Mouse (Mus musculus): ENCODE results near the gene Helq.

Gene Helq

DNA sequence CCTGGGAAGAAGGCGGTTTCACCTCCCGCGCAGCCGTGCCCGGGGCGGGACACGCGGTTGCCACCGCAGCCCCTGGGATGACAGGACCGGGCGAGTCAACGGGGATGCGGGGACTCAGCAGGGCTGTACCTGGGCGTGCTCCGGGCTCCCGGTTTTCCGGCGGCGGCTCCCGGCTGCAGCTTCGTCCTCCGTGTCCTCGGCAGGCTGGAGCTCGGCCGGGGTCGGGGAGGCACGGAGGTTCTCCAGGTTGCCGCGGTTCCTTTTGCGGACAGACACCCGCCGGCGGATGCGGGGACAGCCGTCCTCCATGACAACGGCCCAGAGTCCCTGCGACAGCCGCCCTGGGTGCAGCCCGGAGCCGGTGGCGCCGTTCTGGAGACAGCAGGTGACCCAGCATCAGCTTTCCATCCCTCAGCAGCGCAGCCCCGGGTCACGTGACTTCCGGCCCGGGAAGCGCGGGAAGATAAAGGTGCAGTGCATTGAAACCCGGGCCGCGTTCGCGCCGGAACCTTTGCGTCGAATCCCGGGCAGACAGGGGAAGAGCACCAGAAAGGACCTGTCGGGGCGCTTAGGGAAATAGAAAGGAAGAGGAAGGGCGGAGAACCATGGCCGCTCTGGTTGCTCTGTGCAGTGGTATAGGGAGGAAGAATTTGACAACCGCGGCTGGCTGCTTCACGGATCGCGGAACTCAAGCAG, at the start of gene Helq, which contains the start of gene Mrps18c:
Helq (minus strand) TSS at position 434 of the 696 bp plus-strand sequence.
Mrps18c (plus strand) TSS at position 463 of the 696 bp plus-strand sequence.
- peak; percentile 92 for DNase-seq (ENCODE audit: low read depth, low spot score)

DNA sequence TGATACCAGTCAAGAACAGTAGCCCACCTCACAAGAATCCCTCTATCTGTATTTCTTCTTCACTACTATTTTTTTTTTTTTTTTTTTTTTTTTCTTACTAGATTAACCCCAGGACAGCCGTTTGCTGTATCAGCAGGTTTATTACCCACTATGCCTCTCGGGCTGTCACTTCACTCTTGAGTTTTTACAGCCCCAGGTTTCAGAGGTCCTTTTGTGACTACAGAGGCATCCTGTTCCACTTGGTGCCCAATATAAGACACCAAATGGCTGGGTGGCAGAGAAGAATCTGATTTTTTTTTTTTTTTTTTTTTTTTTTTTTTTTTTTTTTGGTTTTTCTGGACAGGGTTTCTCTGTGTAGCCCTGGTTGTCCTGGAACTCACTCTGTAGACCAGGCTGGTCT, 48.7 kb upstream of the Helq start:
- no peak for DNase-seq (ENCODE audit: low read depth, low spot score)

DNA sequence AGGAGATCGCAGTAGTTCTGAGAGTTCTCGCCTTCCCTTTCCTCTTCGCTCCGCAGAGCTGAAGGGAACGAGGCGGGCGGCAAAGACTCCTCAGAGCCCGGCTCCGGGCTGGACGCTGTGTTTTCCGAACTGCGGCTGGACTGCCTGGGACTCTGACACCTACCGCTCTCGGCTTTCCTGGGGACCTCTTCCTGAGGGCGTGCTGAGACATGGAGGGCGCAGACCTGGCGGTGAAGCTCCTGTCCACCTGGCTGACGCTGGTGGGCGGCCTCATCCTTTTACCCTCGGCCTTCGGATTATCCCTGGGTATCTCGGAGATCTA, 48.2 kb upstream of the Helq start:
- no peak for DNase-seq (ENCODE audit: low read depth, low spot score)

DNA sequence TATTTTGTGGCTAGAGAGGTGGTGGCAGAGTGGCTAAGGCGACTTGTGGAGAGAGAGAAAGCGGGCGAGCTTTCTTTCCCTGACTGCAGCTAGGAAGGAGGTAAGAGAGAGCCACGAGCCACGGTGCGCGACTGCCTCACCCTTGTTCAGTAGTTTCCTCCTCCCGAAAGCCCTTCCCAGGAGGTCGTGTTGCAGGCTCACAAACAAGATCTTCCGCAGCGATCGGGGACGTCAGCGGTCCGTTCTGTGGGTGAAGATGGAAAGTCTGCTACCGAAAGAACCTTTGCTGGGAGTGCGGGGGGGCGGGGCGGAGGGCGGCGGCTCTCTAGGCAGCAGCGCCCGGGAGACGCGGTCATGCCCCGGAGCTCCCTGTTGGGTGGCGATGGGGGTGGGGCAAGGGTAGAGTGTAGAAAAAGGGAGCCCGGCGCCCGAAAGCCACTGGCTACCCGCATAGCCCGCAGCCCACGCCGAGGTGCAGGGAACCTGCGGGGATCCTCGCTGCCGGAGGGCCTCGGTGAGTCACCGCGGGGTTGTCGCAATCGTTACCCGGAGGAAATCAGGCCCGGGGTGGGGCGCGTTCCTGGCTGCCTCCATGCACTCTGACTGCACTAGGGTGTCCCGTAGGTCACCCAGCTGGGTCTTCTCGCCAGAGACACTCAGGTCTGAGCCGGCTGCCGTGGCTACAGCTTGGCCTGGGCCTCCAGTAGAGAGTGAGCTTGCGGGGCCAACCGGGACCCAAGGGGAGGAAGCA, 47.6 kb upstream of the Helq start:
- DNase-seq (ENCODE audit: low read depth, low spot score) = peak; percentile 77

DNA sequence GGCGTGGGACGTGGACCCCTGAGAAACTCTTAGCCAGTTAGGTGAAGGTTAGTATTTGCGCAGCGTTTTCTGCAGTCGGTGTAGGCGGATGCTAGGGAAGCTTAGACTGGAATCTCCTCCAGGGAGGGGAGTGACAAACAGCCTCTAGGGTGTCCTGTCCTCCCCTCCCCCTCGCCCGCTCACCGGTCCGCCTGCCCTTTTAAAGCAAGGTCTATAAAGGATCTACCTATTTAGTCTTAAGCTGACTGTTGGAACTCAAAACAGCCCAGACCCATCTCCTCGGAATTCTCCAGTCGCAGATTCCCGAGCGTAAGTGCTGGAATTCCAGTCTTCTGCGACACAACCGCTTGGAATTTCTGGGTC, 47.1 kb upstream of the Helq start, which contains the start of gene Gpat3:
Gpat3 (plus strand) TSS at position 229 of the 363 bp plus-strand sequence.
- peak; percentile 14 for DNase-seq (ENCODE audit: low read depth, low spot score)

DNA sequence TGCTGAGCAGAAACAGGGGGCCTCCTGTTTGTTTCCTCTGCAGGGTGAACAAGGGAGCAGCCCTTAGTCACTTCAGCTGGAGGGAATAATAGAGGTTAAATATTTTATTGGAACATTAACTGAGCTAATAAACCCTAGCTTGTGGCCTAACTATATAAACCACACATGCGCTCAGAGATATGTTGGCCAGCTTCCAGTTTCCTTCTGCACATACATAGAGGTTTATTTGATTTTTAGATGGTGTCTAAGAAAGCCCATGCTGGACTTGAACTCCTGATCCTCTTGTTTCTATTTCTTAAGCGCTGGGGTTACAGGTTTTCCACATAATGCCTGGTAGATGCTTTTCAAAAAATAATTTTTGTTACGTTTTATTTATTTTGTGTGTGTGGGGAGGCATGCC, 46.1 kb upstream of the Helq start:
- DNase-seq (ENCODE audit: low read depth, low spot score) = no peak

DNA sequence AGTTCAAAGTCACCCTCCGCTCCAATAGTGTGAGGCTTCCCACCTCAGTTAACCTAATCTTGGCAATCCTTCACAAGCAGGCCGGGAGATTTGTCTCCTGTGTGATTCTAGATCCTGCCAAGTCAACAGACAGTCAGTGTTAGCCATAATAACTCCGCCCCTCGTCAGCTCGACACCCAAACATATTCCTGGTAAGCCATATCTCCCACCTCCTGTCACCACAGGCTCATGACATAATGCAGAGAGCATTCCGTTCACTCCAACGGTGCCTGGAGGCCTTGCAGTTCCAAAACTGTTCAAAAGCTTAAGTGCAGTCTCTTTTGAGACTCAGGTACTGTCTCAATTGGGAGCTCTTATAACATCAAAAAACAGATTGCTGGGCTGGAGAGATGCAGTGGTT, 39.5 kb upstream of the Helq start:
- DNase-seq (ENCODE audit: low read depth, low spot score) = no peak

DNA sequence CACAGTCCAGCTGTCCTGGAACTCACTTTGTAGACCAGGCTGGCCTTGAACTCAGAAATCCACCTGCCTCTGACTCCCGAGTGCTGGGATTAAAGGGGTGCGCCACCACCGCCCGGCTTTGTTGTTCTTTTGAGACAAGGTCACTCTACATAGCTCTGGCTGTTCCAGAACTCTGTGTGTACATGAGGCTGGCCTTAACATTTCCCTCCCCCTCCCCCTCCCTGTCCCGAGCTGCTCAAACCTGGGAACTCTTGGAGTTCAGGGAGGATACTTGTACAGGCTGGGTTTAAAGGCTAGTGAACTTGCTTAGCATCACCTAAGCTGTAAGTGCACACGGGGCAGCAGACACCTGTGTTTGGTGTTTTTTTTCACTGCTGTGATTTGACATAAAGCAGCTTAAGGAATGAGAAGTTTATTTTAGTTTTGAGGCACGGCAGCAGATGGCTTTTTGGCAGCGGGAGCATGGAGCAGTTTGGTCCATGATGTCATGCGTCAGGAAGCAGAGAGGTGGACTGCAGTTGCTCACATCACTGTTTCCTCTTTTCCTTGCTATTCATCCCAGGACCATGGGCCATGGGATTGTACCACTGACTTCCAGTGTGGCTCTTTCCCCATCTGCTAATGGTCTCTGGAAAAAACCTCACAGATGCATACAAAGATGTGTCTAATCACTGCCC, 37.6 kb upstream of the Helq start:
- DNase-seq (ENCODE audit: low read depth, low spot score) = no peak

DNA sequence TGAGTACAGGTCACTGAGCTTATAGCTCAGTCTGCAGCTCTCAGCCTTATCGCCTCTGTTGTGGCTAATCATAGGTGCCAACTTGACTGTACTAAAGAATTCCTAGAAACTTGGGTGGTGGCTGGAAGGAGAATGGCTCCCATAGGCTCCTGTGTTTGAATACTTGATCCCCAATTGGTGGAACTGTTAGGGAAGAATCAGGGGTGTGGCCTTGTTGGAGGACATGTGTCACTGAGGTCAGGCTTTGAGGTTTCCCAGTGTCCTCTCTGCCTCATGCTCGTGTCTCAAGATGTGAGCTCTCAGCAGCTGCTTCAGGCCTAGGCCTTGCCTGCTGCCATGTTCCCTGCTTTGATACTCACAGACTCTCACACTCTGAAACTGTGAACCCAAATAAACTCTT, 35.4 kb upstream of the Helq start:
- no peak for DNase-seq (ENCODE audit: low read depth, low spot score)

DNA sequence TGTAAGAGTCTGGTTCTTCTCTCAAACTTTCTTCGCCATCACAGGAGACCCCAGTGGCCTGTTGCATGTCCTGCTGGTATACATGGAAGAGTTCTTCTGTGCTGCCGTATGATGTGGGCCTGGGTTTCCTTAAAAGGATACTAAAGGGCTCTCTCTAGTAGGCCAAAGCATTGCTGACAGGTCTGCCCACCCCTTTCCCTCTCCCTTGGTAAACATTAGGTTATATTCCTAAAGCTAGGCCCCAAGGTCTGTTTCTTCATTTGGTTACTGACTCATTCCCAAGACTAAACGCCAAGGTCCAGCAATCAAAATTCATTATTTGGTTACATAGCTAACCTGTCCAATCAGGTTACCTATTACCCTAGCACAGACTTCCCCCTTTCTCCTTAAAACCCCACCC, 34.3 kb upstream of the Helq start:
- DNase-seq (ENCODE audit: low read depth, low spot score) = no peak

DNA sequence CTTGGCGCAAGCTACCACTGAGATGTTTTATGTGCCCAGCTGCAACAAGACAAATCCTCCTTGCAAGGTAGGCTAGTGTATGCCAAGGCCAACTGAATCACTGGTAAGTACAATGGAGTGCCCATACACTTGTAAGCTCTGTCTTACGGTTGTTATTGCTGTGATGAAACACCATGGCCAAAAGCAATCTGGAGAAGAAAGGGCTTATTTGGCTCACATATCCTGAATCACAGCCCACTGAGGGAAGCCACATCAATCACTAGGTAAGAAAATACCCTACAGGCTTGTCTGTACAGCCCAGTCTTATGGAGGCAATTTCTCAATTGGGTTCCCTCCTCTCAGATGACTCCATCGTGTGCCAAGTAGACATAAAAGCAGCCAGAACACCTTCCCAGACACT, 30.3 kb upstream of the Helq start:
- DNase-seq (ENCODE audit: low read depth, low spot score) = no peak

DNA sequence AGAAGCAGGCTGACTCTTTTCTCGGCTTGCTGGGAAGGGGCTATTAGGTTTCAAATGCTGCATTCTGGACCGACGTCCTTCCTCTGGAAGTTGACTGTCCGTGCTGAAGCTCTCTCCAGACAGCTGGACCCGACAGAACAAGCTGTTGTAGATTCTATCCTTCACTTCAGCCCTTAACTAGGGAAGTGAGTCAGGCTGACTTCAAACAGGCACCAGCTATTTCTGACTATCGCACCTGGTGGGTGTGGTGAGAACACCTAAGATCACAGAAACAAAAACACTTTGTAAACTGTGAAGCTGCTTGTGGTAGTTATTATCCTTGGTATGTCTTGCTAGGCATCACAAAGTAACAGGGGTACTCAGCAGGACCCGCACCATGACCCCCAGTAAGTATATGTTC, 28.1 kb upstream of the Helq start:
- DNase-seq (ENCODE audit: low read depth, low spot score) = peak; percentile 31

DNA sequence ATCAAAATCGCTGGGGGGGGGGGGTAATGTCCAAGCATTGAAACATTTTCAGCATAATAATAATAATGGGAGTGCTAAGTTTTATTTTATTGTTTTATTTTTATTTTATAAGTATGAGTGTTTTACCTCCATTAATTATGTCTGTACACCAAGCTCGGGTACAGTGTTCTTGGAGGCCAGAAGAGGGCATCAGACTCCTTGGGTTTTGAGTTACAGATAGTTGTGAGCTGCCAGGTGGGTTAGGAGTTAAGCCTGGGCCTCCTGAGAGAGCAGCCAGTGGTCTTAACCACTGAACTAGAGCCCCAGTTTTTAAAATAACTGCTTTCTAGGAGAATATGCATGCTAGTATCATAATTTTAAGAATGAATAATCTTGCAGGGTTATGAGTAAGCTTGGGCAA, 27.6 kb upstream of the Helq start:
- peak; percentile 42 for DNase-seq (ENCODE audit: low read depth, low spot score)

DNA sequence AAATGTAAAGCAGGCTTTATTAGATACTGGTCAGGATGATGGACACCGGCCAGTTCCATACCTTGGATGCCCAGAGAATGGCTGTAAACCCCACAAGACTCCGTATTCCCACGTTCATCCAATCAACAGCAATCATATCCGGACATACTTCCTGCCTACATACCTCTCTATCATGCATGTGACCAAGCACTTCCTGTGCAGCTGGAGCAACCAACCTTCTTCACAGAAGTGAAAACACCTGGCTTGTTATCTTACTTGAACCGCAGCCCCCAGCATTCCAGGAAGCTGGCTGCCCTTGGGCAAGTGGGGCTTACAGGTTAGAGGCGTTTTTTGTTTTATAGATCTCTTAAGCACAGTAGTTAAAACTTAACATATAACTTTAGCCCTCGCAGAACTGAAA, 24.4 kb upstream of the Helq start:
- peak; percentile 11 for DNase-seq (ENCODE audit: low read depth, low spot score)

DNA sequence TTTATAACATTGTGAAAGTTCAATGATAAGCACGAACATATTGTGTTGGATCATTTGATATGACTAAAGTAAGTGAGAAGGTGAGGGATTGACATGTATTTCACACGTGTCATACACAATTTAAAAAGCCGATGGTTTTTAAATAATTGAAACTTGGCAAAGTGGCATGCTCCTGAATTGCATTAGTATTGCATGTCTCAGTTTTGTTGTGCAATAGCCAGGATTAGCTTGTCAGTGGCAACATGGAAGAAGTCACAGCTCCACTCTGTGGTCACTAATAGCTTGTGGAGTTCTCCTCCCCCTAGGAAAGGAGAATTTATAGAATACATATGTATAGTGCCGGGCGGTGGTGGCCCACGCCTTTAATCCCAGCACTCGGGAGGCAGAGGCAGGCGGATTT, 23.0 kb upstream of the Helq start:
- no peak for DNase-seq (ENCODE audit: low read depth, low spot score)

DNA sequence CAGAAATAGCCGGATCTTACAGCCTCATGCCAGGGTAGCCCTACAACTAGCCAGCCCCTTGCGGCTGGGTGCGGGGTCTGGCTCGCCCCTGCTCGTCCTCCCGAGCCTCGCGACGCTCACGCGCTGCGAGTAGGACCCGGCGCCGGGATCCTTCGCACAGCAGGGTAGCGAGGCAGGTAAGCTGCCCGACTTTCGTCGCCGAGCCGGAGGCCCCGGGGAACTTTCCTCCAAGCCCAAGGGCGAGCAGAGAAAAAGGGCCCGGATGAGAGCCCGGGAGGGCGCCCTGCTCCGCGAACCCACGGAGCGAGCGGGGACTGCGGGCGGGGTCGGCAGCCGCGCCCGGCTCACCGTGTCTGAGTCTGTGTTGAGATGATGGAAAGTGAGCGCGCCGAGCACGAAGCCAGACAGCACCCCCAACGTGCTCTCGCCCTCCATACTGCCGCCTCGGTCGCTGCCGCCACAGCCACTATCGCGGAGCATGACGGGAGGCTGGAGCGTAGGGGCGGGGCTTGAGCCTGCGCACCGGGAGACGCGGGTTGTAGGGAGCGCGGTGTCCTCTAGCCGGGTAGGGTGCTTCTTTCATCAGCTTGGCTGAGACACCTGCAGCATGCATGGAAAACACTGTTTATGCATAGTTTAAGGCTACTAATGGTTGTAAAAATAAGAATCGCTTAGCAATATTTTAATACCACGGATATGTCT, 22.2 kb upstream of the Helq start, which contains the start of gene Abraxas1:
Abraxas1 (minus strand) TSS at position 483 of the 702 bp plus-strand sequence.
- peak; percentile 88 for DNase-seq (ENCODE audit: low read depth, low spot score)

DNA sequence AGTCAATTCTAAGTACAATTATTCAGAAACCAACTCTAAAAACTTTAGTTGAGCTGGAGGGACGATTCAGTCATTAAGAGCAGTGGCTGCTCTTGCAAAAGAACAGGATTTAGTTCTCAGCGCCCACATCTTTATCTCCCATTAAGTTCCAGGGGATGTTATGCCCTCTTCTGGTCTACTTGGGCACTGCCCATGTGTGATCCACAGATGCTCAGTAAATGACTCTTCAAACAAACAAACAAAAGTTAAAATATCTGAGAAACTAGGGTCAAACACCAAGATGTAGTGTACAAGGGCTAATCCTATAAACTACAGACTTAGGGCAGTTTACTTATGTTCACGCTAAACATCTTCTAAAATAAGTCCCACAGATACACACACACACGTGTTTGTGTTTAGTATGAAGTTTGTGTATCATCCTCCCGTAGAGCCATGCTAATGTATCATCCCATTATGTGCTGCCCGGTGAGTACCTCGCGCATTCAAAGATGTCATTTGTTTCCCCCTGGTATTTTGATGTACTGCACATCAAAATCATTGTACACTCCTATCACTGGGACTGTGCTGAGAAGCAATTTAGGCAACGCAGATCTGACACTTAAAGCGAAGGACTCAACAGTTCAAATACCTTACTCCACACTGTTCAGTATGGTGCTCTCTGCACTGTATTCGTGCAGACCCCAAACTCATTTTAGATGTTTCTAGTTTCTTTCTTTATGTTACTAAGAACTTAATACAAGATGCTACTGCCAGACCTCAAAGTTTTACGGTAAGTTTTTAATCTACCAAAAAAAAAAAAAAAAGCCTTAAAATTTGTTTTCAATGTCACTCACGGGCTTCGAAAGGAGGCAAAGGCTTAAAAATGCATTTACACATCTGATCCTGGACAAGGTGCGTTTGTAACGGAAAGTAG, 21.4 kb upstream of the Helq start:
- peak; percentile 40 for DNase-seq (ENCODE audit: low read depth, low spot score)

DNA sequence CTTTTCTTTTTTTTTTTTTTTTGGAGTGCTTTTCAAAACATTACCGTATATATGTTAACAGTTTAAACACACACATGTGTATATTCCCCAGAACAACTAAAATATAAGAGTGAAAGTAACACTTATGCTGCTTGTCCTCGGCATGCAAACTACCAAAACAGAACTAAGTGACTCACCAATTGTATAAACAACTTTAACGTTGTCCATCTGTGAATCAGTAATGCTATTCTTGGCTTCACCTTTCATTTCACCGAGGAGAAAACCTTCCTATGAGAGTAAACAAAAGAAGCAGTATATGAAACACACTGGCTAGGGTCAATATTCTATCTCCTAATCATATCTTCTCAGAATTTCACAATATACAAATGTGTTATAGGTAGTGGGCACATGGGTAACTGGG, 19.9 kb upstream of the Helq start:
- DNase-seq (ENCODE audit: low read depth, low spot score) = no peak

DNA sequence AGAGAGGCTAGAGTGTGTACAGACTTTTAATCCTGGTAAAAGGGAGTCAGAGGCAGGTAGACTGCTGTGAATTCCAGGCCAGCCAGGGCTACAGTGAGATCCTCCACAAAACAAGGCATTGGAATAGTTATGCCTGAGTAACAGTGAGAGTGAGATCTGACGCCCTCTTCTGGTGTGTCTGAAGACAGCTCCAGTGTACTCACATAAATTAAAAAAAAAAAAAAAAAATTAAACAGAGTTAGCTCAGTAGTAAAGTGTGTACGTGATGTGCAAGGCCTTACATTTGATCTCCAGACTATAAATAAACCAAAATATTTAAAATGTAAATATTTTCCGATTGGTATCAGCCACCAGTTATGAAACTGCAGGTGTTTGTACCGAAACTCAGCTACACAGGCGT, 4.3 kb downstream of the Helq start:
- DNase-seq (ENCODE audit: low read depth, low spot score) = no peak

DNA sequence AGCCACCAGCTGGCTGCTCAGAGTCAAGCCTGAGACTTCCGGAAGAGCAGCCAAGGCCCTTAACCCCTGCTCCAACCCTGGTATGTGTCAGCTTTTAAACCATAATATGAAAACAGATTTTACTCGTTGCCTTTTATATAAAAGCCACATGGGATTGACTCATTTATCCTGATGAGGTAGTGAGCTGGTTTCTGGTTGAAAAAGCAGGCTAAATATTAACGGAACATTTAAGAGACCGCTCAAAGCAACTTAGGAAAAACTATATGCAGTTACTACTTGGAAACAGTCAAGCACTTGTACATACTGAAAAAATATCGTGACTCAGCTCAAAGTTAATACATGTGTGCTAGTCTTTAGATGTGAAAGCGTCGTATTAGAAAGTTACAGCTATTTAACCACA, 6.1 kb downstream of the Helq start:
- no peak for DNase-seq (ENCODE audit: low read depth, low spot score)

DNA sequence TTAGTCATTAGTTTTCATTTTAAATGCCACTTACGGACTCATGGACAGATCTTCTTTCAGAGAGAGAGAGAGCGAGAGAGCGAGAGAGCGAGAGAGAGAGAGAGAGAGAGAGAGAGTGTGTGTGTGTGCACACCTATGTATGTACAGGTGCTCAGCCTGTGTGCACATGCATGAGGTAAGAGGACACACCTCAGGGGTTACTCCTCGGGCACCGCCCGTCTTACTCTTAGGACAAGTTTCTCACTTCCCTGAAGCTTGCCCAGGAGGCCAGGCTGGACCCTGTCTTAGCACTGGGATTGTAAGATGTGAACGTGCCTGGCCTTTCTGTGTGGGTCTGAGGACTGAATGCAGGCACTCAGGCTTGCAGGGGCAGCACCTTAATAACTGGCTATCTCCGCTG, 10.9 kb downstream of the Helq start:
- DNase-seq (ENCODE audit: low read depth, low spot score) = no peak
